Mouse (Mus musculus): ENCODE measurements at regions not wholly inside any gene's neighbourhood (a gene's known extent, or its start where the extent isn't known, plus 50 kb on each side); places are given as distances from the start of the nearest gene placed in this dataset.

GRCm38 (mm10) chr16:62357279-62357678, 429.3 kb downstream of the Nsun3 start:
- TF ChIP-seq CTCF (conservative IDR thresholded peaks at IDR 0.05; ENCODE audit: low read length) (no peak), POU5F1 (IDR thresholded peaks at IDR 0.05; ENCODE audit: borderline replicate concordance, low read length) (no peak), NANOG (IDR thresholded peaks at IDR 0.05; ENCODE audit: borderline replicate concordance, low read length) (no peak)
